Mouse (Mus musculus) embryonic facial prominence, embryonic 14.5 days (tissue): ENCODE data around the gene Tes3-ps. TPM values are rescaled to one million over a fixed set of nuclear protein-coding genes. Genes with fewer than 3 reads are reported as not detected.

Experiments
- ATAC-seq: fragments of 200-750 bp; cut with Nextera tagmentation; 2 replicates; pipeline ENCODE4 v1.8.0; 2017; ENCODE audit warnings: low read depth, moderate number of reproducible peaks, moderate TSS enrichment
- DNase-seq: peaks from one replicate; pipeline ENCODE4 v3.0.0-alpha.2; 2015; ENCODE audit warnings: low spot score
- H3K27ac ChIP-seq: fragments of 300-500 bp; sonication (generic); replicated peaks from 2 replicates; pipeline ENCODE4 v1.5.1; 2014; ENCODE audit warnings: low read depth, mild to moderate bottlenecking, low read length, moderate library complexity
- H3K27me3 ChIP-seq: fragments of 300-500 bp; sonication (generic); replicated peaks from 2 replicates; pipeline ENCODE4 v1.6.1; 2014; ENCODE audit warnings: low read length; ENCODE audit not compliant: control insufficient read depth, insufficient read depth
- H3K36me3 ChIP-seq: fragments of 300-500 bp; sonication (generic); 2 replicates; pipeline ENCODE4 v1.6.1; 2014; ENCODE audit warnings: low read length, mixed read lengths; ENCODE audit not compliant: control insufficient read depth, insufficient read depth
- H3K4me1 ChIP-seq: fragments of 300-500 bp; sonication (generic); 2 replicates; pipeline ENCODE4 v1.6.1; 2014; ENCODE audit warnings: antibody characterized with exemption, low read length; ENCODE audit not compliant: control insufficient read depth, insufficient read depth
- H3K4me2 ChIP-seq: fragments of 300-500 bp; sonication (generic); 2 replicates; pipeline ENCODE4 v1.6.1; 2014; ENCODE audit warnings: low read depth, mild to moderate bottlenecking, low read length, moderate library complexity, mixed read lengths
- H3K4me3 ChIP-seq: fragments of 300-500 bp; sonication (generic); 2 replicates; pipeline ENCODE4 v1.5.1; 2014; ENCODE audit warnings: low read depth, mild to moderate bottlenecking, low read length
- H3K9ac ChIP-seq: fragments of 300-500 bp; sonication (generic); 2 replicates; pipeline ENCODE4 v1.6.1; 2014; ENCODE audit warnings: low read depth, mild to moderate bottlenecking, low read length, moderate library complexity, mixed read lengths
- H3K9me3 ChIP-seq: fragments of 300-500 bp; sonication (generic); 2 replicates; pipeline ENCODE4 v1.6.1; 2016; ENCODE audit warnings: low read length; ENCODE audit not compliant: control insufficient read depth
- WGBS: fragments of 180-500 bp; shearing (Covaris S2); extraction: QIAGEN DNeasy Blood & Tissue Kit; methylation state at CpG from one replicate; pipeline ENCODE4 v1.1.7; 2014; 5-methylcytosine and 5-hydroxymethylcytosine counted together
- polyA plus RNA-seq: library from polyadenylated mRNA; unstranded; fragments of >200 nt; fragmentation: Nextera tagmentation; extraction: Ambion mirVana; gene quantifications from 2 replicates; pipeline ENCODE4 v1.2.1, GENCODE M21; 2014

Gene Tes3-ps
- polyA plus RNA-seq, 1 experiment from 2014 or later = 0.81 TPM

DNA sequence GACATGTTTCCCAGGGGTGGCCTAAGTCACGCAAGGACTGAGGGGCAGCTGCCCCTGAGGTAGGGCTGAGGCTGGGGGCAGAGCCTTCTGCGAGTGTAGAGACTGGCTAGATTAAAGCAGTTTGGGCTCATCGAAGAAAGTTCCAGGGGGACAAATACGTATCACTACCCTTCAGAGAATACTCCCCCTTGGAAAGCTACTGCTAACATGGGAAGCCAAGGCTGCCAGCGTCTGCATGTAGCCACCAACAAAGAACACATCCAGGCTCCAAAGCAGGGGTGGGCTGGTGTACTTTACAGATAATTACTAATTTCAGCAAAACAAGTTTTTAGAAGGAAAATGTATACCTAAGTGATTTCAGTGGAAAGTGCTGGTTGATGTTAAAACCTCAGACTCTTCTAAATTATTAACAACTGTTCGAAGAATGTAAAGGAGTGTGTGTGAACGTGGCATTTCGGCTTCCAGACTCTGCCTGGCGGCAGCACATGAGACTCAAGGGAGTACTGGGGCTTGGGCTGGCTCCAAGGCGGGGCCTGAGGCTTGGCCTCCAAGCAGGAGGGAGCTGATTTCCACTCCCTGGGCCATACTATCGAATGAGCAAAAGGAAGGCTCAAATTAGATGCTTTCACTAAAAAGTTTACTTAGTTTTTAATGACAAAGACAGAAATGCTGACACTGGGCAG is 26.6 kb upstream of the Tes3-ps start:
- no peaks in the 10 kb centered on the region for H3K9me3 ChIP-seq
- H3K27me3 ChIP-seq = no peaks in the 10 kb centered on the region
- H3K9ac ChIP-seq = peak overlapping the region; percentile 43; the same call in 1 of the 2 replicates
- peak; percentile 92 for DNase-seq
- H3K4me2 ChIP-seq = 0 out of 2 replicates have a peak overlapping the region, but pooled peaks have one; percentile 13
- WGBS = 28% methylated on average over 11 of the region's 11 CpGs
- ATAC-seq = peak; percentile 89
- H3K4me1 ChIP-seq = peaks cover 25% of the 10 kb centered on the region
- no peak overlapping the region for H3K4me3 ChIP-seq
- peaks cover 35% of the 10 kb centered on the region for H3K36me3 ChIP-seq
- H3K27ac ChIP-seq = peak overlapping the region; percentile 82

- WGBS = 25% methylated on average over 2 of the region's 2 CpGs
- peaks cover 25% of the 10 kb centered on the region for H3K4me1 ChIP-seq
- ATAC-seq = peak; percentile 28; the same call in 1 of the 2 replicates
- H3K27me3 ChIP-seq = no peaks in the 10 kb centered on the region
- H3K4me3 ChIP-seq = no peak overlapping the region
- H3K9ac ChIP-seq = 0 out of 2 replicates have a peak overlapping the region, but pooled peaks have one; percentile 16
- H3K36me3 ChIP-seq = peaks cover 26% of the 10 kb centered on the region
- DNase-seq = no peak
- peak overlapping the region; percentile 82 for H3K27ac ChIP-seq
- H3K4me2 ChIP-seq = no peak overlapping the region
- no peaks in the 10 kb centered on the region for H3K9me3 ChIP-seq
These were observed 25.5 kb upstream of the Tes3-ps start for GRCm38 (mm10) chr13:49467585-49467984.

- Histone ChIP-seq H3K9me3 (no peaks in the 10 kb centered on the region), H3K4me1 (peaks cover 25% of the 10 kb centered on the region), H3K9ac (no peak overlapping the region), H3K36me3 (peaks cover 18% of the 10 kb centered on the region; the same call in 1 of the 2 replicates), H3K4me3 (no peak overlapping the region), H3K27ac (no peak overlapping the region), H3K4me2 (no peak overlapping the region), H3K27me3 (no peaks in the 10 kb centered on the region)
- WGBS = 84% methylated on average over 5 of the region's 5 CpGs
- no peak for DNase-seq
- ATAC-seq = no peak
These were observed 24.1 kb upstream of the Tes3-ps start for GRCm38 (mm10) chr13:49469002-49469401.

- no peak for ATAC-seq
- peaks cover 6% of the 10 kb centered on the region; the same call in 1 of the 2 replicates for H3K36me3 ChIP-seq
- H3K27ac ChIP-seq = no peak overlapping the region
- H3K4me3 ChIP-seq = no peak overlapping the region
- DNase-seq = no peak
- H3K9me3 ChIP-seq = no peaks in the 10 kb centered on the region
- H3K4me1 ChIP-seq = peaks cover 25% of the 10 kb centered on the region
- H3K9ac ChIP-seq = no peak overlapping the region
- no peaks in the 10 kb centered on the region for H3K27me3 ChIP-seq
- no peak overlapping the region for H3K4me2 ChIP-seq
- 89% methylated on average over 4 of the region's 4 CpGs for WGBS
These were observed 22.8 kb upstream of the Tes3-ps start for GRCm38 (mm10) chr13:49470319-49470718.

DNA sequence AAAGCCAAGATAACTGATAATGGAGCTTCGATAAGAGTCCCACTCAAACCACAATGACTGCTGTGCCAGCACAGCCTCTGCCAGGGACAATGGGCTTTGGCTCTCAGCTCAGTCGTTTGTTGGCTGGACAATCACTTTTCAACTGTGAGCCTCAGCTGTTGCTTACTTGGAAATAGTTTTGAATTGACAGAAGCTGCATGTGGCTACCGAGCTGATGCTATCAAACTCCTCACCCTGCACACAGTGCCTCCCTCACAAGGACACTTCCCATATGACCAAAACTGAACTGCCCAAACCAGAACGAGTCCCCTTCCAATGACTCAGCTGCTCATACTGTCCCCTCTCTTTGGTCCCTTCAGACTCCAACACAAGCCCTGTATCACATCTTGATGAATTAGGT is 22.3 kb upstream of the Tes3-ps start:
- Histone ChIP-seq H3K4me2 (no peak overlapping the region), H3K27ac (no peak overlapping the region), H3K27me3 (no peaks in the 10 kb centered on the region), H3K4me1 (peaks cover 23% of the 10 kb centered on the region), H3K36me3 (0 out of 2 replicates have a peak, but pooled peaks cover under 1% of the 10 kb centered on the region), H3K9me3 (no peaks in the 10 kb centered on the region), H3K9ac (no peak overlapping the region), H3K4me3 (no peak overlapping the region)
- 70% methylated on average over 4 of the region's 4 CpGs for WGBS
- ATAC-seq (no peak), DNase-seq (no peak)

- DNase-seq (no peak), ATAC-seq (no peak)
- no peak overlapping the region for H3K4me2 ChIP-seq
- WGBS = 64% methylated on average over 4 of the region's 4 CpGs
- no peak overlapping the region for H3K9ac ChIP-seq
- H3K9me3 ChIP-seq = no peaks in the 10 kb centered on the region
- H3K27me3 ChIP-seq = no peaks in the 10 kb centered on the region
- H3K4me3 ChIP-seq = no peak overlapping the region
- no peak overlapping the region for H3K27ac ChIP-seq
- H3K4me1 ChIP-seq = peaks cover 11% of the 10 kb centered on the region
- H3K36me3 ChIP-seq = no peaks in the 10 kb centered on the region
These were observed 21.0 kb upstream of the Tes3-ps start for GRCm38 (mm10) chr13:49471981-49472675.

DNA sequence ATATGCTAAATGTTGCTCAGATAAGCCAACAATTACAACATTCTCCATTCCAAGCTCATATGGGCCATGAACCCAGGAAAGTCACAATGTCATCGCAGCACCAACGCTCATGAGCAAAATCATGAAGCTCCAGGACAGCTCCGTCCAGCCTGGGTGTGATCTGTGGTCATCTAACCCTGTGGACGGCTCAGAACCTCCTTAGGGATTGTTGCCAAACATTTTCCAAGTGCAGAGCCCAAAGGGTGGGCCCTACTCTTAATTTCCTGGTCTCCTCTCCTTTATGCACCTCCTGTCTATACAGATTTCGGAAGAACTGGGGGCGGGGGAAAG is 20.5 kb upstream of the Tes3-ps start:
- DNase-seq = no peak
- H3K27ac ChIP-seq = no peak overlapping the region
- WGBS = 90% methylated on average over 6 of the region's 6 CpGs

GRCm38 (mm10) chr13:49477887-49478286 is 15.2 kb upstream of the Tes3-ps start:
- no peaks in the 10 kb centered on the region for H3K9me3 ChIP-seq
- H3K9ac ChIP-seq = no peak overlapping the region
- no peaks in the 10 kb centered on the region for H3K36me3 ChIP-seq
- 57% methylated on average over 3 of the region's 3 CpGs for WGBS
- H3K4me3 ChIP-seq = no peak overlapping the region
- H3K27me3 ChIP-seq = no peaks in the 10 kb centered on the region
- H3K4me1 ChIP-seq = peaks cover 26% of the 10 kb centered on the region
- no peak overlapping the region for H3K4me2 ChIP-seq
- ATAC-seq = peak; percentile 54; the same call in 1 of the 2 replicates
- peak overlapping the region; percentile 95 for H3K27ac ChIP-seq
- DNase-seq = peak; percentile 70

More for the DNA sequence above, 20.5 kb upstream of the Tes3-ps start:
- Histone ChIP-seq H3K27me3 (no peaks in the 10 kb centered on the region), H3K36me3 (no peaks in the 10 kb centered on the region), H3K4me1 (peaks cover 9% of the 10 kb centered on the region), H3K9ac (no peak overlapping the region), H3K4me2 (no peak overlapping the region), H3K9me3 (no peaks in the 10 kb centered on the region), H3K4me3 (no peak overlapping the region)
- no peak for ATAC-seq
